Mouse (Mus musculus): ENCODE results near the gene Stra6.

Gene Stra6

GRCm38 (mm10) chr9:58174818-58175251, 111.2 kb downstream of the Stra6 start:
- no peak for DNase-seq (ENCODE audit: low spot score)

GRCm38 (mm10) chr9:58175745-58176487, 112.3 kb downstream of the Stra6 start:
- DNase-seq (ENCODE audit: low spot score) = no peak

- no peak for DNase-seq (ENCODE audit: low spot score)
Observed at GRCm38 (mm10) chr9:58177165-58177564, 113.6 kb downstream of the Stra6 start.

- DNase-seq (ENCODE audit: low spot score) = no peak
Observed at GRCm38 (mm10) chr9:58179390-58179789, 115.8 kb downstream of the Stra6 start.

DNA sequence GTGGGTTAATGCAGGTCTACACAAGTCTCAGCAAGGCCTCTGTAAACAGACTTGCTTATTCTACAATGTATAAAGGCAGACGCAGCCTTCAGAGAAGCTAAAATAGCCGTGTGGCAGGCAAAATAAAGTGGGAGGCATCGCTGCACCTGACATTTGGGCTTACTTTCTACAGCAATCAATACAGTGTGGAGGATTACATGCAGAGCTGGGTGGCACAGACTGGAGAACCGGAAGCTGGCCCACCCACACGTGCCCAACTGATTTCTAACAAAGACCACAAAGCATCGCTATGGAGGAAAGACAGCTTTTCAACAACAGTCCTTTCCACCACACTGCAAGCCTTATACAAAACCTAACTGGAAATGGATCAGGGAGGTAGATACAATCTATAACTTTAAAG, 120.9 kb downstream of the Stra6 start:
- DNase-seq (ENCODE audit: low spot score) = no peak

DNA sequence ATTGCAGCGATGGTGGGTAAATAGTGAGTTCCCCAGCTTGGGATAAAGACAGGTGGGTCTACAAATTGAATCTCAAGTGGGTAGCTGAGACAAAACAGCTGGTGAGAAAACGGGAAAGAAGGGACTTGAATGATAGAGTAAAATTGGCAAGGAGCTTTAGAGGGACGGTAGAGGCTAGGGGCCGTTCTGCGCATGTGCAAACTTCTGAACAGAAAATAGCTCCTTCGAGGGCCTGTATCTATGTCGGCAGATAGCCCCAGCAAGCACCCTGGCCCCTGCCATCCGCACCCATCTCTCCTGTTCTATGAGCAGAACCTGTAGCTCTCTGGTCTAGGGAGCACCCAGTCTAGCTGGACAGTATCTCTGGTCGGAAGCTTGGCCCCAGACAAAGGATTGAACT, 130.6 kb downstream of the Stra6 start:
- no peak for DNase-seq (ENCODE audit: low spot score)

- no peak for DNase-seq (ENCODE audit: low spot score)
Observed at GRCm38 (mm10) chr9:58195671-58196070, 132.1 kb downstream of the Stra6 start.

DNA sequence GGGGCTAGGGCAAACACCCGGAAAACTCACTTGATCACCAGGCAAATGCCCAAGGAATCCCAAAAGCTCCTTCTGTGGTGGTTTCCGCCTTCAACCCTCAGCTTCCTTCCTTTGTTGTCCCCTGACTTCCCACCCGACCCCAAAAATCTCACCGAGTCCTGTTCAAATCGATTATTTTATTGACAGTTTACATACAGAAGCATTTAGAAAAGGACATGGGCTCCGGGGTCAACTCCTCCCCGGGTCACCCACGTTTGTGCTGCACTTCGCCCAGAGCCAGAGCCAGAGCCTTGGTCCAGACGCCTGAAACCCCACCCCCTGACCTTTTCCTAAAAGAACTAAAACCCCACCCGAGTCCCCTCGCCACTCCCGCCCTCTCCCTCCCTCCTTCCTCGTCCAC, 132.6 kb downstream of the Stra6 start:
- DNase-seq (ENCODE audit: low spot score) = no peak

GRCm38 (mm10) chr9:58196610-58197567, 133.3 kb downstream of the Stra6 start:
- no peak for DNase-seq (ENCODE audit: low spot score)

DNA sequence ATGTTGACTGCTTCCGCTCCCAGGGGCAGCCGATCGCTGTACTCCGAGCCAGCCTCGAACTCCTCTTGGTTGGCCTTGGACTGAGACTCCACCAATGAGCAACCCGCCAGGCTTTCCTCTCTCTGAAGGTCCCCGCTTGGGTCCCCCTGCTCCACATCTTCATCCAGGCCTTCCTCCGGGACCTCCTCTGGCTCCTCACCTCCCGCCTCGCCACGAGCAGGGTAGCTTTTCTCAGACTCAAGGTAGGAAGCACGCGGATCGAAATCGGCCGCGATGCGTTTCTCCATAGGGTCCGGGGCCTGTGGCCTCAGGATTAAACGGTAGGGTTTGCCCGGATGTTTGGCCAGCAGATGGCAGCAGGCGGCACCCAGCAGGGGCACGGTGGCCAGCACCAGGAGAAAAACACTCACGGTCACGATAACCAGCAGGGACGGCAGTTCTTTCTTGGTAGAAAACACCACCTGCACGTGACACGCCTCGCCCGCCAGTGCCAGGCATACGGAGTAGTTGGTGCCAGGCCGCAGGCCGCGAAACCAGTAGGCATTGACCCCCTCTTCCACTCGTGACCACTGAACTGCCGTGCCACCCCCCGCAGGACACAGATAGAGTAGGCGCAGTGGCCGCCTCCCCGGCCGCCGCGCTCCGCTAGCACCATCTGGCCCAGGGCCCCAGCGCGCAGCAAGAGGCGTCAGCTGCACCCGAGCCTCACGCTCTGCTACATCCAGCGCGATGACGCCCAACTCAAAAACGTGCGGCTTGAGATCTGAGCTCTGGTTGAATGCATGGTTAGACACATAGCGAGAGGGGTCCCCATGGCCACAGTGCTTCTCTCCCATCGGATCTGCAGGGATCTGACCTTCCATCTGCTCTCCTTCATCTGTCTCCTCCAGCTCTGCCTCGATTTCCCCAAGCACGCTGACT, 134.5 kb downstream of the Stra6 start:
- no peak for DNase-seq (ENCODE audit: low spot score)

GRCm38 (mm10) chr9:58198801-58199371, 135.3 kb downstream of the Stra6 start:
- no peak for DNase-seq (ENCODE audit: low spot score)

GRCm38 (mm10) chr9:58199381-58200269, 136.0 kb downstream of the Stra6 start:
- DNase-seq (ENCODE audit: low spot score) = no peak

DNA sequence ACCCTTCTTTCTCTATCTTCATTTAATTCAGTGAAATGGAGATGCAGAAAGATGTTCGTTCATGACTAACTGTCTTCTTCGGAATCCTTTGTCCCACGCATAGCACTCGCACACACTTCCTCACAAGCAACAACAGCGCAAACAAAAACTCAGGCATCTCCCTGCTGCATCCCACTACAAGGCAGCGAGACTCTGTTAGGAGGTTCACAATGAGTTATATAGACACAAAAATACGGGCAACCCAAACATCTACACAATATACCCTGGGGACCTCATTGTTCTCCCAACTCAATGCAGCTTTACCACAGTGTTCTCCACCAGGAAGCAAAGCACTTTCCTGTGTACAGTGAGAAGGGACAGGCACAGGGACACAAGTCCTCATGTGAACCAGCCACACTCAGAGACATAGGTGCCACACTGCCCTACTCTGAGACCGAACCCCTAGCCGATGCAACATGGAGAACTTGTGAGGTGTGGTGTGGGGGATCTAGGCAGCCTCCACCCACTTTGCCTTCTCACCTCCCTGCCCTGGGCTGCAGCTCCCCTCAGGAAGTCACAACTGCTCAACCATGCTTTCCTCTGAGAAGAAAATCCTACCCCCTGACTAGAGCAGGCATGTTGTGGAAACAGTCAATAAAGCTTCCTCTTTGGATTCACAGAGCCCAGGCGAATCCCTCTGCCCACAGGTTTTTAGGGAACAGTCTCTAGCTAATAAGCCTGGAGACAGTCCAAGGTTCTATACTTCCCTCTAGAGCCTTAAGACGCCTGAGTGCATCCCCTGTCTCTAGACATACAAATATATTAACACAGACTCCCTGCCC, 136.9 kb downstream of the Stra6 start:
- DNase-seq (ENCODE audit: low spot score) = no peak

DNA sequence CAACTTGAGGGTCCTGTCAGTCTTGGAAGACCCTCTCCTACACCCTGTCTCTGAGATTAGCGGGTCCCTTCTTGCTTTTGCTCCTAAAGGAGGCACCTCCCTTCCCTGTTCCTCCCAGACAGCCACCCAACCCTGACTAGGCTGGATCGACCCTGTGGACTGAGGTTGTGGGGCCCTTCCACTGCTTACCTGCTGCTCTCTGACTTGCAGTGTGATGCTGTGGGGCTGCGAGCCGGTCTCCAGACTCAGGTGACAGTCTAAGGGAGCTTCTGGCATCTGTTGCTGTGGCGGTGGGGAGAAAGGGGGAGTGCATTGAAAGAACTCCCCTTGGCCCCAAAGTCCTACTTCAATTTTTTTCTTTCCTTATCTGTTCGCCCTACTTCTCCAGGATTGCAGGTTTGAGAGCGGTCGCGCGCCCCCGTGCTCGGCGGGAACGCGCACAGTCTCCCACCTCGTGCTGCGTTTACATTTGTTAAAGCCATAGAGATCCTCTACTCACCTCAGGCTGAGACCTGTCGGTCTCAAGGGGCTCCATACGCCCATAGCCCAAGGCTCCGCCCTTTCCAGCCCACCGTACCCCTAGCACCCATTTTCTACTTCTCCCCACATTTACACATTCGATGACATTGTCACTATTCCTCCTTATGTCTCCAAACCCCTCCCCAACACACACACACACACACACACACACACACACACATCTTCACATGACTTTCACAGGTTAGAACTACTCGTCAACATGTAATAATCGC, 137.7 kb downstream of the Stra6 start:
- DNase-seq (ENCODE audit: low spot score) = no peak

DNA sequence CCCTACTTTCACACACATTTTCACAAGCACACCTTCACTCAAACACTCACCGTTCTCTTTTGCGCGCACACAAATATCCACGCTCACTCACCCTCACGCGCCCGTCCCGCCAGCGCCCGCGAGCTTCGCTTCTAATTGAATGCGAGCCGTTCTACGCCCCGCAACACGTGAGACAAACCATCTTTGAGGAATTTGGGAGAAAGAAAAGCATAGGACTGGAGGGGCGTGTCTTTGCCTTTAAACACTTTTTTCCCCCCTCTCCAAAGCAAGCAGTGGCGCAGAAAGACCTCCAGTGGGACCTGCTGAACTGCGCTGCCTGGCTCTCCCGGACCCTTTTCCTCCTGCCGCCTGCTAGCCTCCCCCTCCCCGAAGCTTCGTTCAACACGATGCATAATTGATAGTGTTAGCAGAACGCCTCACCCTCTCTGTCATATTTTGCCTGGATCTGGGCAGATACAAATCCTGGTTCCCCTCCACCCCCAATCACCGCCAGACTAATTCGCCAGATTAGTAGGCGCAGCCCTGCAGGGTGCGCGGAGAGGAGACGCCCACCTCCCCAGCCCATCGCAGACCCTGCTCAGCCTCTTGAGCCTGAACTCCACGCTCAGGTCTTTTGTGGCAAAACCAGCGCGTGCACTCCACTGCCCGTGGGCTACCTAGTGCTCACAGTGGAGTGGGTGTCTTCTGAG, 138.4 kb downstream of the Stra6 start:
- DNase-seq (ENCODE audit: low spot score) = no peak

GRCm38 (mm10) chr9:58202676-58203453, 139.3 kb downstream of the Stra6 start:
- DNase-seq (ENCODE audit: low spot score) = no peak
